Mouse (Mus musculus): Measurements from ENCODE around the gene Prss53. TPM values are rescaled to one million over a fixed set of nuclear protein-coding genes. Genes with fewer than 3 reads are reported as not detected.

Prss53 gene
- polyA plus RNA-seq, 1 experiment from 2014 or later: 8.8 TPM

GRCm38 (mm10) chr7:127895442-127895841 is 4.7 kb upstream of the Prss53 start, which contains the start of the genes Gm21974 and Vkorc1:
Gene Gm21974 (minus strand): TSS chr7:127895454.
Gene Vkorc1 (minus strand): TSS chr7:127895617.
- WGBS: under 1% methylated on average over 26 of the region's 26 CpGs
- Histone ChIP-seq H3K9ac (ENCODE audit: low read depth, low read length) (peak within 1 kb of the TSS; percentile 65), H3K4me2 (ENCODE audit: low read length) (peak within 1 kb of the TSS; percentile 88), H3K36me3 (ENCODE audit: insufficient read depth, low read length) (peaks cover 8% of the 10 kb centered on the region), H3K9me3 (replicated peaks; ENCODE audit: low read length) (no peaks in the 10 kb centered on the region), H3K27me3 (ENCODE audit: insufficient read depth, low read length) (no peaks in the 10 kb centered on the region), H3K27ac (peak within 1 kb of the TSS; percentile 81), H3K4me3 (replicated peaks; ENCODE audit: low read depth, low read length) (peak within 1 kb of the TSS; percentile 65), H3K4me1 (replicated peaks; ENCODE audit: insufficient read depth, low read length) (peaks cover 11% of the 10 kb centered on the region; the same call in 1 of the 2 replicates)
- ATAC-seq (replicated peaks; ENCODE audit: low FRiP score, low read depth) (peak; percentile 95), DNase-seq (ENCODE audit: low spot score) (peak; percentile 99)
- TF ChIP-seq CTCF (IDR thresholded peaks at IDR 0.05; ENCODE audit: low read depth): peak; percentile 60

- H3K27ac ChIP-seq: no peak overlapping the region
- DNase-seq (ENCODE audit: low spot score): no peak
- TF ChIP-seq CTCF (IDR thresholded peaks at IDR 0.05; ENCODE audit: low read depth): no peak
- H3K9me3 ChIP-seq (replicated peaks; ENCODE audit: low read length): no peaks in the 10 kb centered on the region
- no peak for ATAC-seq (replicated peaks; ENCODE audit: low FRiP score, low read depth)
- WGBS: 55% methylated on average over 5 of the region's 5 CpGs
- peak overlapping the region; percentile 88 for H3K4me2 ChIP-seq (ENCODE audit: low read length)
- H3K9ac ChIP-seq (ENCODE audit: low read depth, low read length): 0 out of 2 replicates have a peak overlapping the region, but pooled peaks have one; percentile 65
- peak overlapping the region; percentile 65; the same call in 1 of the 2 replicates for H3K4me3 ChIP-seq (replicated peaks; ENCODE audit: low read depth, low read length)
- H3K36me3 ChIP-seq (ENCODE audit: insufficient read depth, low read length): peaks cover 11% of the 10 kb centered on the region
- peaks cover 11% of the 10 kb centered on the region; the same call in 1 of the 2 replicates for H3K4me1 ChIP-seq (replicated peaks; ENCODE audit: insufficient read depth, low read length)
- no peaks in the 10 kb centered on the region for H3K27me3 ChIP-seq (ENCODE audit: insufficient read depth, low read length)
These were observed 3.7 kb upstream of the Prss53 start for GRCm38 (mm10) chr7:127894480-127894879.

GRCm38 (mm10) chr7:127888821-127889220 is 1.9 kb downstream of the Prss53 start:
- Histone ChIP-seq H3K4me2 (ENCODE audit: low read length) (no peak overlapping the region), H3K9me3 (replicated peaks; ENCODE audit: low read length) (no peaks in the 10 kb centered on the region), H3K9ac (ENCODE audit: low read depth, low read length) (no peak overlapping the region), H3K27me3 (ENCODE audit: insufficient read depth, low read length) (no peaks in the 10 kb centered on the region), H3K36me3 (ENCODE audit: insufficient read depth, low read length) (peaks cover 42% of the 10 kb centered on the region), H3K4me1 (replicated peaks; ENCODE audit: insufficient read depth, low read length) (no peaks in the 10 kb centered on the region), H3K4me3 (replicated peaks; ENCODE audit: low read depth, low read length) (no peak overlapping the region), H3K27ac (no peak overlapping the region)
- 44% methylated on average over 3 of the region's 3 CpGs for WGBS
- ATAC-seq (replicated peaks; ENCODE audit: low FRiP score, low read depth) (no peak), DNase-seq (ENCODE audit: low spot score) (no peak)
- TF ChIP-seq CTCF (IDR thresholded peaks at IDR 0.05; ENCODE audit: low read depth): no peak

- 82% methylated on average over 3 of the region's 3 CpGs for WGBS
- Histone ChIP-seq H3K9me3 (replicated peaks; ENCODE audit: low read length) (no peaks in the 10 kb centered on the region), H3K4me2 (ENCODE audit: low read length) (no peak overlapping the region), H3K36me3 (ENCODE audit: insufficient read depth, low read length) (peaks cover 48% of the 10 kb centered on the region), H3K4me3 (replicated peaks; ENCODE audit: low read depth, low read length) (no peak overlapping the region), H3K9ac (ENCODE audit: low read depth, low read length) (no peak overlapping the region), H3K27ac (no peak overlapping the region), H3K27me3 (ENCODE audit: insufficient read depth, low read length) (no peaks in the 10 kb centered on the region), H3K4me1 (replicated peaks; ENCODE audit: insufficient read depth, low read length) (no peaks in the 10 kb centered on the region)
- ATAC-seq (replicated peaks; ENCODE audit: low FRiP score, low read depth) (no peak), DNase-seq (ENCODE audit: low spot score) (no peak)
- no peak for TF ChIP-seq CTCF (IDR thresholded peaks at IDR 0.05; ENCODE audit: low read depth)
These were observed 3.0 kb downstream of the Prss53 start for GRCm38 (mm10) chr7:127887781-127888180.

GRCm38 (mm10) chr7:127887191-127887590 is 3.6 kb downstream of the Prss53 start:
- no peaks in the 10 kb centered on the region for H3K27me3 ChIP-seq (ENCODE audit: insufficient read depth, low read length)
- no peaks in the 10 kb centered on the region for H3K9me3 ChIP-seq (replicated peaks; ENCODE audit: low read length)
- no peak overlapping the region for H3K4me3 ChIP-seq (replicated peaks; ENCODE audit: low read depth, low read length)
- H3K36me3 ChIP-seq (ENCODE audit: insufficient read depth, low read length): peaks cover 49% of the 10 kb centered on the region
- no peak for TF ChIP-seq CTCF (IDR thresholded peaks at IDR 0.05; ENCODE audit: low read depth)
- no peaks in the 10 kb centered on the region for H3K4me1 ChIP-seq (replicated peaks; ENCODE audit: insufficient read depth, low read length)
- WGBS: 87% methylated on average over 8 of the region's 8 CpGs
- no peak overlapping the region for H3K9ac ChIP-seq (ENCODE audit: low read depth, low read length)
- DNase-seq (ENCODE audit: low spot score): no peak
- no peak overlapping the region for H3K27ac ChIP-seq
- no peak overlapping the region for H3K4me2 ChIP-seq (ENCODE audit: low read length)
- ATAC-seq (replicated peaks; ENCODE audit: low FRiP score, low read depth): no peak

GRCm38 (mm10) chr7:127886551-127886950 is 4.2 kb downstream of the Prss53 start:
- 89% methylated on average over 6 of the region's 6 CpGs for WGBS
- H3K36me3 ChIP-seq (ENCODE audit: insufficient read depth, low read length): peaks cover 56% of the 10 kb centered on the region
- H3K4me3 ChIP-seq (replicated peaks; ENCODE audit: low read depth, low read length): no peak overlapping the region
- H3K9ac ChIP-seq (ENCODE audit: low read depth, low read length): no peak overlapping the region
- H3K4me2 ChIP-seq (ENCODE audit: low read length): no peak overlapping the region
- no peak overlapping the region; the same call in 1 of the 2 replicates for H3K27ac ChIP-seq
- H3K4me1 ChIP-seq (replicated peaks; ENCODE audit: insufficient read depth, low read length): no peaks in the 10 kb centered on the region
- H3K9me3 ChIP-seq (replicated peaks; ENCODE audit: low read length): no peaks in the 10 kb centered on the region
- TF ChIP-seq CTCF (IDR thresholded peaks at IDR 0.05; ENCODE audit: low read depth): no peak
- no peak for ATAC-seq (replicated peaks; ENCODE audit: low FRiP score, low read depth)
- no peaks in the 10 kb centered on the region for H3K27me3 ChIP-seq (ENCODE audit: insufficient read depth, low read length)
- no peak for DNase-seq (ENCODE audit: low spot score)

GRCm38 (mm10) chr7:127885951-127886350 is 4.8 kb downstream of the Prss53 start:
- peak; percentile 21 for DNase-seq (ENCODE audit: low spot score)
- 56% methylated on average over 6 of the region's 6 CpGs for WGBS
- no peaks in the 10 kb centered on the region for H3K4me1 ChIP-seq (replicated peaks; ENCODE audit: insufficient read depth, low read length)
- H3K36me3 ChIP-seq (ENCODE audit: insufficient read depth, low read length): peaks cover 62% of the 10 kb centered on the region
- H3K9ac ChIP-seq (ENCODE audit: low read depth, low read length): no peak overlapping the region
- H3K9me3 ChIP-seq (replicated peaks; ENCODE audit: low read length): no peaks in the 10 kb centered on the region
- H3K27ac ChIP-seq: no peak overlapping the region
- H3K4me3 ChIP-seq (replicated peaks; ENCODE audit: low read depth, low read length): no peak overlapping the region
- ATAC-seq (replicated peaks; ENCODE audit: low FRiP score, low read depth): no peak
- TF ChIP-seq CTCF (IDR thresholded peaks at IDR 0.05; ENCODE audit: low read depth): no peak
- H3K4me2 ChIP-seq (ENCODE audit: low read length): no peak overlapping the region
- no peaks in the 10 kb centered on the region for H3K27me3 ChIP-seq (ENCODE audit: insufficient read depth, low read length)
